Mouse (Mus musculus) CH12.LX (cell line): ENCODE measurements around the gene Tnfrsf26. TPM values are rescaled to one million over a fixed set of nuclear protein-coding genes. Genes with fewer than 3 reads are reported as not detected.

Source experiments
- DNase-seq: peaks from one replicate; pipeline ENCODE4 v3.0.0-alpha.2; 2013; ENCODE audit errors: extremely low read depth
- H3K27ac ChIP-seq: 2 replicates; pipeline ENCODE4 v1.5.1; 2012; ENCODE audit warnings: low read depth, mild to moderate bottlenecking, control low read depth, moderate library complexity; ENCODE audit not compliant: insufficient read depth
- H3K27me3 ChIP-seq: replicated peaks from 2 replicates; pipeline ENCODE3; 2012; ENCODE audit warnings: inconsistent platforms
- H3K36me3 ChIP-seq, 2 experiments: replicated peaks in 1 of 2; 2 replicates each; pipeline versions ENCODE3 to v1.6.1; 2012; ENCODE audit warnings: inconsistent platforms in 1 of 2, low read length in 1 of 2, mild to moderate bottlenecking in 1 of 2, mixed read lengths in 1 of 2, moderate library complexity in 1 of 2; ENCODE audit not compliant: control insufficient read depth in 1 of 2, insufficient read depth in 1 of 2
- H3K4me1 ChIP-seq, 2 experiments: 2 replicates each; pipeline ENCODE4 v1.6.1; 2012; ENCODE audit warnings: inconsistent platforms in 1 of 2, moderate library complexity in 1 of 2; ENCODE audit not compliant: insufficient read depth in 2 of 2, control insufficient read depth in 1 of 2
- H3K4me2 ChIP-seq: 2 replicates; pipeline ENCODE4 v1.6.1; 2012; ENCODE audit warnings: low read depth, mild to moderate bottlenecking, control low read depth; ENCODE audit not compliant: poor library complexity, insufficient read depth, severe bottlenecking
- H3K4me3 ChIP-seq, 3 experiments: fragments of 150-350 bp in 1 of 3; sonication (generic) in 1 of 3; replicated peaks in 1 of 3; 2 replicates each; pipeline versions ENCODE3 to v1.5.1; 2011 to 2012; ENCODE audit warnings: low read depth in 2 of 3, low read length in 2 of 3, mild to moderate bottlenecking in 2 of 3, moderate library complexity in 2 of 3, control low read depth in 1 of 3, improper control_type of control experiment in 1 of 3, inconsistent platforms in 1 of 3, mixed read lengths in 1 of 3; ENCODE audit not compliant: poor library complexity in 1 of 3
- H3K79me2 ChIP-seq: replicated peaks from 2 replicates; pipeline ENCODE4 v1.6.1; 2012; ENCODE audit warnings: mild to moderate bottlenecking, moderate library complexity; ENCODE audit not compliant: control insufficient read depth, poor library complexity, insufficient read depth, severe bottlenecking; ENCODE audit errors: extremely low read depth
- H3K9ac ChIP-seq: 2 replicates; pipeline ENCODE4 v1.6.1; 2012; ENCODE audit warnings: low read depth, mild to moderate bottlenecking, control low read depth, moderate library complexity; ENCODE audit not compliant: insufficient read depth
- H3K9me3 ChIP-seq: replicated peaks from 2 replicates; pipeline ENCODE3; 2012; ENCODE audit warnings: low read length, inconsistent platforms, mixed read lengths
- BHLHE40 ChIP-seq: IDR thresholded peaks from 2 replicates; pipeline ENCODE4 v1.6.1; 2011; ENCODE audit warnings: mild to moderate bottlenecking, low read depth, low read length, improper control_type of control experiment
- HCFC1 ChIP-seq: IDR thresholded peaks from 2 replicates; pipeline ENCODE4 v1.6.1; 2012; ENCODE audit warnings: low read depth, mild to moderate bottlenecking, inconsistent platforms, low read length, improper control_type of control experiment
- KAT2A ChIP-seq: IDR thresholded peaks from 2 replicates; pipeline ENCODE4 v1.6.1; 2012; ENCODE audit warnings: low read length, improper control_type of control experiment, inconsistent platforms; ENCODE audit not compliant: insufficient replicate concordance
- dilution Hi-C: fragments of 300-500 bp; cut with MboI; formaldehyde crosslinking; loops from 2 replicates; pipeline ENCODE4 v1.14.3; 2020; ENCODE audit warnings: low sequenced_read_pairs; ENCODE audit not compliant: extremely low pct_unique_long_range_greater_than_20kb, extremely low pct_ligation_motif_present
- in situ Hi-C: fragments of 300-500 bp; cut with MboI; formaldehyde crosslinking; loops from 3 replicates; pipeline ENCODE4 v1.14.3; 2019; ENCODE audit warnings: low sequenced_read_pairs, low pct_ligation_motif_present, low pct_unique_long_range_greater_than_20kb, mixed read lengths
- polyA plus RNA-seq: library from polyadenylated mRNA; unstranded; fragments of >175 nt; gene quantifications from 2 replicates; pipeline ENCODE4 v1.2.1, GENCODE M21; 2012; ENCODE audit warnings: low read depth; ENCODE audit not compliant: insufficient read length
- total RNA-seq, 2 experiments: library from RNA; depleted of rRNA; stranded (reverse); fragments of 300-350 nt in 1 of 2; fragments of >200 nt in 1 of 2; gene quantifications; 2 replicates each; pipeline ENCODE4 v1.2.3; 2012 to 2014

Tnfrsf26 gene
- total and polyA plus RNA-seq, 3 experiments, result 5.7 to 8.3 (median 8.3) TPM

- TF ChIP-seq BHLHE40 (no peak), KAT2A (no peak)
Measured at GRCm38 (mm10) chr7:143565648-143566039, 62.9 kb downstream of the Tnfrsf26 start (continued).

- dilution Hi-C loops, result no loop called here
- in situ Hi-C loops, result no loop called here
Measured at GRCm38 (mm10) chr7:143565015-143565647, 63.4 kb downstream of the Tnfrsf26 start.

DNA sequence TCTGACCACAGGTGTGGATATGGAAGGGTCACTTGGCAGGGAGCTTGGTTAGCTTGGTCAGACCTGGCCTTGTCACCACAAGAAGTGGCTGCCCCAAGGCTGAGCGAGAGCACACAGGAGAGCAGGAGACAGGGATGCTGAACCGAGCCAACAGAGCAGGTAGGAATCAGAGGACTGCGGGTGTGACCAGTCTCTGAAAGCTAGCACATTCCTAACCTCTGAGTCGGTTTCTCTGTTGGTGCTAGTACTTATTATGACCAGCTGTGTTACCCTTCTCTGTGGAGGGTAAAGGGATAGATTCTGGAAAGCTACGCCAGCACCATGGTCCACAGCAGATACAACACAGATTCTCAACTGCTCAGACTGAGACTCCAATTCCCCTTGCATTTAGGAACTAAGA lies 64.7 kb downstream of the Tnfrsf26 start:
- Histone ChIP-seq H3K36me3 (peaks cover 92 to 97% of the 10 kb centered on the region in 2 experiments), H3K9ac (no peak overlapping the region), H3K9me3 (no peaks in the 10 kb centered on the region), H3K79me2 (no peaks in the 10 kb centered on the region), H3K4me1 (no peaks in the 10 kb centered on the region), H3K4me3 (no peak overlapping the region), H3K27me3 (no peaks in the 10 kb centered on the region), H3K4me2 (no peak overlapping the region), H3K27ac (no peak overlapping the region)
- DNase-seq, result no peak
- in situ Hi-C loops (no loop called here), dilution Hi-C loops (no loop called here)
- no peak for TF ChIP-seq HCFC1

More at GRCm38 (mm10) chr7:143565015-143565647, 63.4 kb downstream of the Tnfrsf26 start:
- Histone ChIP-seq H3K27me3 (no peaks in the 10 kb centered on the region), H3K36me3 (peaks cover 92 to 97% of the 10 kb centered on the region in 2 experiments)
- no peak for TF ChIP-seq HCFC1
- TF ChIP-seq, all 38 proteins: peak for 0
- H3K4me1 ChIP-seq, result no peaks in the 10 kb centered on the region
- H3K27ac ChIP-seq, result no peak overlapping the region
- no peak overlapping the region for H3K4me3 ChIP-seq
- no peak overlapping the region for H3K9ac ChIP-seq
- no peak for DNase-seq
- no peak overlapping the region for H3K4me2 ChIP-seq
- no peaks in the 10 kb centered on the region for H3K9me3 ChIP-seq
- H3K79me2 ChIP-seq, result no peaks in the 10 kb centered on the region

Other genes starting within 250 kb of the Tnfrsf26 start
- not detected in 2 replicates for gene Cdkn1c, start 167.7 kb downstream of the Tnfrsf26 start, total RNA-seq (2012; rRNA removed)
- gene Cdkn1c, start 167.7 kb downstream of the Tnfrsf26 start, total RNA-seq (2014; rRNA removed), result not detected in 2 replicates
- not detected in 2 replicates for gene Cdkn1c, start 167.7 kb downstream of the Tnfrsf26 start, polyA plus RNA-seq
- 0.21 and 0.76 TPM in 2 replicates for gene Slc22a18, start 155.0 kb downstream of the Tnfrsf26 start, total RNA-seq (2012; rRNA removed)
- gene Slc22a18, start 155.0 kb downstream of the Tnfrsf26 start, total RNA-seq (2014; rRNA removed), result 0.48 and 0.72 TPM in 2 replicates
- 1.7 and 2.0 TPM in 2 replicates for gene Slc22a18, start 155.0 kb downstream of the Tnfrsf26 start, polyA plus RNA-seq
- not detected in 2 replicates for gene Phlda2, start 125.6 kb downstream of the Tnfrsf26 start, total RNA-seq (2012; rRNA removed)
- gene Phlda2, start 125.6 kb downstream of the Tnfrsf26 start, total RNA-seq (2014; rRNA removed), result not detected in 2 replicates
- not detected in 2 replicates for gene Phlda2, start 125.6 kb downstream of the Tnfrsf26 start, polyA plus RNA-seq
- 121 and 139 TPM in 2 replicates for gene Nap1l4, start 79.6 kb downstream of the Tnfrsf26 start, total RNA-seq (2012; rRNA removed)
- 168 and 175 TPM in 2 replicates for gene Nap1l4, start 79.6 kb downstream of the Tnfrsf26 start, total RNA-seq (2014; rRNA removed)
- 154 and 209 TPM in 2 replicates for gene Nap1l4, start 79.6 kb downstream of the Tnfrsf26 start, polyA plus RNA-seq
- 162 and 222 TPM in 2 replicates for gene Cars, start 28.6 kb downstream of the Tnfrsf26 start, total RNA-seq (2012; rRNA removed)
- gene Cars, start 28.6 kb downstream of the Tnfrsf26 start, total RNA-seq (2014; rRNA removed), result 99.0 and 118 TPM in 2 replicates
- 170 and 184 TPM in 2 replicates for gene Cars, start 28.6 kb downstream of the Tnfrsf26 start, polyA plus RNA-seq
- gene Tnfrsf22, start 20.9 kb upstream of the Tnfrsf26 start, total RNA-seq (2012; rRNA removed), result 3.8 and 3.9 TPM in 2 replicates
- 1.7 and 5.2 TPM in 2 replicates for gene Tnfrsf22, start 20.9 kb upstream of the Tnfrsf26 start, total RNA-seq (2014; rRNA removed)
- 7.6 and 8.7 TPM in 2 replicates for gene Tnfrsf22, start 20.9 kb upstream of the Tnfrsf26 start, polyA plus RNA-seq
- 0.08 TPM in 1 of 2 replicates, not detected in the other for gene Tnfrsf23, start 57.1 kb upstream of the Tnfrsf26 start, total RNA-seq (2012; rRNA removed)
- gene Tnfrsf23, start 57.1 kb upstream of the Tnfrsf26 start, total RNA-seq (2014; rRNA removed), result not detected in 2 replicates
- gene Tnfrsf23, start 57.1 kb upstream of the Tnfrsf26 start, polyA plus RNA-seq, result 0.60 and 0.71 TPM in 2 replicates
- gene Osbpl5, start 128.3 kb upstream of the Tnfrsf26 start, total RNA-seq (2012; rRNA removed), result 1.7 and 2.0 TPM in 2 replicates
- gene Osbpl5, start 128.3 kb upstream of the Tnfrsf26 start, total RNA-seq (2014; rRNA removed), result 0.66 and 1.1 TPM in 2 replicates
- gene Osbpl5, start 128.3 kb upstream of the Tnfrsf26 start, polyA plus RNA-seq, result 1.6 and 2.2 TPM in 2 replicates
- gene Mrgprg, start 138.3 kb upstream of the Tnfrsf26 start, total RNA-seq (2012; rRNA removed), result not detected in 2 replicates
- gene Mrgprg, start 138.3 kb upstream of the Tnfrsf26 start, total RNA-seq (2014; rRNA removed), result not detected in 2 replicates
- not detected in 2 replicates for gene Mrgprg, start 138.3 kb upstream of the Tnfrsf26 start, polyA plus RNA-seq
- 1.3 and 1.5 TPM in 2 replicates for gene Mrgpre, start 155.8 kb upstream of the Tnfrsf26 start, total RNA-seq (2012; rRNA removed)
- gene Mrgpre, start 155.8 kb upstream of the Tnfrsf26 start, total RNA-seq (2014; rRNA removed), result 0.26 and 0.68 TPM in 2 replicates
- gene Mrgpre, start 155.8 kb upstream of the Tnfrsf26 start, polyA plus RNA-seq, result 3.0 and 3.5 TPM in 2 replicates
- 8.0 and 11.7 TPM in 2 replicates for gene Nadsyn1, start 194.1 kb upstream of the Tnfrsf26 start, total RNA-seq (2012; rRNA removed)
- gene Nadsyn1, start 194.1 kb upstream of the Tnfrsf26 start, total RNA-seq (2014; rRNA removed), result 7.9 and 8.6 TPM in 2 replicates
- 5.1 and 5.4 TPM in 2 replicates for gene Nadsyn1, start 194.1 kb upstream of the Tnfrsf26 start, polyA plus RNA-seq
- gene Dhcr7, start 194.4 kb upstream of the Tnfrsf26 start, total RNA-seq (2012; rRNA removed), result 17.3 and 18.1 TPM in 2 replicates
- 17.7 and 22.1 TPM in 2 replicates for gene Dhcr7, start 194.4 kb upstream of the Tnfrsf26 start, total RNA-seq (2014; rRNA removed)
- gene Dhcr7, start 194.4 kb upstream of the Tnfrsf26 start, polyA plus RNA-seq, result 46.9 and 60.3 TPM in 2 replicates
- gene Gm498, start 238.1 kb upstream of the Tnfrsf26 start, total RNA-seq (2012; rRNA removed), result not detected in 2 replicates
- gene Gm498, start 238.1 kb upstream of the Tnfrsf26 start, total RNA-seq (2014; rRNA removed), result not detected in 2 replicates
- gene Gm498, start 238.1 kb upstream of the Tnfrsf26 start, polyA plus RNA-seq, result not detected in 2 replicates